ENCODE assay signal across 18 mouse cellular contexts in genomic region chr6:128432356-128432915, GRCm38 (mm10). TPM values are rescaled to one million over a fixed set of nuclear protein-coding genes. Genes with fewer than 3 reads are reported as not detected.
A peak's percentile ranks its signal among the peaks of the same experiment; 100 is the strongest.
DNase-seq lines count a peak whose midpoint lies in the region; TF ChIP-seq lines count a peak whose summit lies in the region.
"Had no signal": no experiment of that assay in that cellular context is flagged by ENCODE, and none has a peak within 500 bp of the region (broad histone marks: within the 10 kb centered on the region; RNA-seq: fewer than 3 reads in every experiment).

No protein-coding gene starts in this region.

- no peak overlapping the region for H3K4me3 ChIP-seq in layer of hippocampus, adult 2 months
- H3K4me3 ChIP-seq: embryonic facial prominence, embryonic 13.5 days; limb, embryonic 13.5 days; megakaryocyte, embryonic 14.5 days had no signal

- intact Hi-C loops in left cerebral cortex, postnatal 4 days (cut with DNase I): no loop called here

- no peak overlapping the region for H3K27ac ChIP-seq in layer of hippocampus, adult 2 months
- H3K27ac ChIP-seq: embryonic facial prominence, embryonic 13.5 days; limb, embryonic 13.5 days; liver, embryonic 14.5 days had no signal

- no peak for TF ChIP-seq CTCF in layer of hippocampus, adult 2 months (conservative IDR thresholded peaks at IDR 0.05)

- DNase-seq in adrenal gland, postnatal 14 days: peak; percentile 13
- DNase-seq in adrenal gland, postnatal 10 days: no peak
- DNase-seq in left cerebral cortex, postnatal 4 days: peak; percentile 59
- no peak for DNase-seq in left cerebral cortex, adult 18-20 months (ENCODE audit: low spot score in 2 of 2)
- DNase-seq in cerebellum, adult 9-10 months: peak; percentile 85
- peak; percentile 73 for DNase-seq in heart, postnatal 4 days
- no peak for DNase-seq in layer of hippocampus, adult 2 months (ENCODE audit: low spot score in 2 of 2)
- no peak for DNase-seq in layer of hippocampus, adult 11-12 months (ENCODE audit: low spot score)
- DNase-seq: adrenal gland, adult 2 months; forebrain, postnatal 0 days had no signal

RNA-seq across cellular contexts. Expression of gene Fkbp4, which starts 6.0 kb away (rescaled TPM):
- total RNA-seq in adrenal gland, postnatal 14 days (2021): 198 and 230 TPM in 2 replicates
- 100 to 1,000 TPM; 170 to 173 TPM for total RNA-seq in adrenal gland, postnatal 10 days (2021)
- 100 to 1,000 TPM; 176 to 180 TPM for total RNA-seq in left cerebral cortex, postnatal 4 days (2021)
- total RNA-seq in left cerebral cortex, adult 18-20 months (2021): 100 to 1,000 TPM; 124 to 128 TPM
- total RNA-seq in heart, postnatal 4 days (2021): 100 to 1,000 TPM; 199 to 200 TPM
- 100 to 1,000 TPM; 105 to 115 TPM for total RNA-seq in layer of hippocampus, adult 2 months (2021)

RNA-seq across cellular contexts. Expression of gene Itfg2, which starts 7.7 kb away (rescaled TPM):
- total RNA-seq in adrenal gland, postnatal 14 days (2021): 21.6 and 35.8 TPM in 2 replicates
- 10 to 100 TPM; 19.2 to 19.9 TPM for total RNA-seq in adrenal gland, postnatal 10 days (2021)
- 10 to 100 TPM; 38.7 to 42.7 TPM for total RNA-seq in left cerebral cortex, postnatal 4 days (2021)
- 10 to 100 TPM; 24.1 to 25.0 TPM for total RNA-seq in left cerebral cortex, adult 18-20 months (2021)
- 10 to 100 TPM; 27.8 to 34.2 TPM for total RNA-seq in heart, postnatal 4 days (2021)
- total RNA-seq in layer of hippocampus, adult 2 months (2021): 10 to 100 TPM; 23.8 to 28.6 TPM

RNA-seq across cellular contexts. Expression of gene Nrip2, which starts 33.3 kb away (rescaled TPM):
- 2.7 and 2.9 TPM in 2 replicates for total RNA-seq in adrenal gland, postnatal 14 days (2021)
- 1 to 10 TPM; 3.0 to 4.7 TPM for total RNA-seq in adrenal gland, postnatal 10 days (2021)
- total RNA-seq in left cerebral cortex, postnatal 4 days (2021): 1 to 10 TPM; 3.7 to 4.1 TPM
- total RNA-seq in left cerebral cortex, adult 18-20 months (2021): 10 to 100 TPM; 10.5 to 11.7 TPM
- 1 to 10 TPM; 1.5 to 1.8 TPM for total RNA-seq in heart, postnatal 4 days (2021)
- total RNA-seq in layer of hippocampus, adult 2 months (2021): 10 to 100 TPM; 18.4 to 20.3 TPM
- total RNA-seq: granulocyte monocyte progenitor cell, adult 5-6 weeks had no signal

RNA-seq across cellular contexts. Expression of gene Gm44596, which starts 57.1 kb away (rescaled TPM):
- not detected in 2 replicates for total RNA-seq in adrenal gland, postnatal 14 days (2021)
- not detected for total RNA-seq in adrenal gland, postnatal 10 days (2021)
- total RNA-seq in left cerebral cortex, postnatal 4 days (2021): not detected
- not detected for total RNA-seq in left cerebral cortex, adult 18-20 months (2021)
- total RNA-seq in heart, postnatal 4 days (2021): not detected
- total RNA-seq in layer of hippocampus, adult 2 months (2021): not detected
- total RNA-seq: adrenal gland, adult 2 months; forebrain, postnatal 0 days; gastrocnemius, adult 18-20 months; granulocyte monocyte progenitor cell, adult 5-6 weeks; layer of hippocampus, adult 18-20 months; left cerebral cortex, adult 8-10 months had no signal

RNA-seq across cellular contexts. Expression of gene Tex52, which starts 57.2 kb away (rescaled TPM):
- total RNA-seq in adrenal gland, postnatal 14 days (2021): not detected in 2 replicates
- total RNA-seq in adrenal gland, postnatal 10 days (2021): not detected
- under 1 TPM; 0.32 to 0.46 TPM for total RNA-seq in left cerebral cortex, postnatal 4 days (2021)
- total RNA-seq in left cerebral cortex, adult 18-20 months (2021): 1 to 10 TPM in 1 of 2 experiments, under 1 TPM in 1; 0.68 to 1.3 TPM
- total RNA-seq in heart, postnatal 4 days (2021): not detected
- total RNA-seq in layer of hippocampus, adult 2 months (2021): 1 to 10 TPM; 1.3 to 1.5 TPM
- total RNA-seq: adrenal gland, adult 2 months; forebrain, postnatal 0 days; gastrocnemius, adult 18-20 months; granulocyte monocyte progenitor cell, adult 5-6 weeks had no signal

Comparison
In these comparisons a context has a peak if more than half of its experiments do, and no peak if none do; other contexts are left out.
1. DNase-seq: peak in adrenal gland, postnatal 14 days (single experiment), left cerebral cortex, postnatal 4 days (single experiment), cerebellum, adult 9-10 months (single experiment) and heart, postnatal 4 days (single experiment); none in adrenal gland, postnatal 10 days (single experiment), left cerebral cortex, adult 18-20 months (0 of 2), layer of hippocampus, adult 2 months (0 of 2) and layer of hippocampus, adult 11-12 months (single experiment).